Mouse (Mus musculus) fibroblast of lung, adult 2 months (primary cell): ENCODE measurements around the gene 4833423E24Rik.

Experiments used
- DNase-seq: peaks from one replicate; pipeline ENCODE4 v3.0.0-alpha.2; 2011; ENCODE audit warnings: low read depth

4833423E24Rik gene

DNA sequence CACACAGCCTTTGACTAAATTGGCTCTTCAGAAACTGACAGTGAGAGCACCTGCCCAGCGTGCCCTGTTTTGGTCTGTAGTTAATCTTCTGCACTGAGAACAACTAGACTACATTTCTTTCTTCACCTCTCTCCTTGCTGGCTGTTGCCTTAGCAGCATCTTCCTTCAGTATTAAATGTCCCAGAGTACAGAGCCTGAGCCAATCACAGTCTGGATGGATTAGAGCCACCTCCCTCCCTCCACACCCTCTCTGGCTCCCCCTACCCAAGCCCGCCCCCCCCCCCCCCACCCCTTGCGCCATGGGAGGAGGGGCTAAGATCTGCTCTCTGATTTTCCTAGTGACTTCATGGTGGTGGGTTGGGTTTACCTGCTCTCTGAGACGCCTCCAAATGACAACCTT is at the start of gene 4833423E24Rik:
TSS of gene 4833423E24Rik (minus strand) at position 146 of the 400 bp plus-strand sequence.
- DNase-seq, result no peak

DNA sequence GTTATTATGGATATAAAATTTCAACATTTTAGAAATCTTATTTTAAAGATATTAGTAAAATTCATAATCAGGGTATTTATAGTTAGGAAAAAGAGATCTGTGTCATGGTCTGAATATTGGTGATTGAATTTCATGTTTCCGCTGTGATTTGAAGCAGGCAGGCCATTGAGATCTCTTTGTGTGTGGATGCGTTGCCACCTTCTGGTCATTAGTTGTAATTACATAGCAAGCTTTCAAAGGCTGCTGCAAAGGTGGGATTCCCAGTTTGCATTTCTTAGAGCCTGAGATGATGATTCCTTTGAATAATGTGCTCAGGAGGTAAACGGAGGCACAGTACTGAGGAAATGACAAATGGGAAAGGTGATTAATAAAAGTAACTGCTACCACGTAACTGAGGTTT is 42.4 kb upstream of the 4833423E24Rik start:
- DNase-seq, result peak; percentile 7

DNA sequence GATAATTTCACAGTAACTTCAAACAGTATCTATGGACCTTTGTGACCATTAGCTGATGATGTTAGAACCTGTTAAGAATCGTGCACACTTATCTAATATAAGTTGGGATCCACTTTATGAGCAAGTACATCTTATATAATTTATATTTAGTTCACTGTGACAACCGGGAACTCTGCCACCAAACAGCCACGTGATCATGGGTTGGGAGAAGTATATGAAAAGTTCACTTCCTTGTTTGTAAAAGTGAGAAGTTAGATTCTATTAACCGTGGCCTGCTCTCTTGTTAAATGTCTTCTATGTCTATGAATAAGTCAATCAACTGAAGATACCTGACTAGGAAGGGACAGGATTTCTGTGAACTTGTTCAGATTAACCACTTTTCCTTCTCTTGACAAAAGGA is 41.4 kb upstream of the 4833423E24Rik start:
- DNase-seq, result no peak

DNA sequence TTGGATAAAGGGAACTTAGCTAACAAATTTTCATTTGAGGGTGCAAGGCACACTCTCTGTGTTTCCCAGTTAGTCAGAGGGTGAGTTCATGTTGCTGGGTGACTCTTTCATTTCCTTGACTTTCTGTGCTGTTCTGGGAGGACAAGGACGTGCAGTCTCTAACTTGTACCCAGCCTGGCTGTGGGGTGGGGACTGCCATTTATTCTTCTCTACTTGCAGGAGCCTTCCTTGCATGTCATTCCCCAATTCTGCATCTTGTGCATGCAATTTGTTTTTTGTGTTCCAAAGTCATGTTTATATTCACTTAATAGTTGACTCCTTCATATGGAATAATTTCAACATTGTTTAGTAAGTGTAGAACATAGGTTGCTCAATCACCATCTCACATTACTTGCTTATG is 36.0 kb upstream of the 4833423E24Rik start:
- DNase-seq, result no peak

GRCm38 (mm10) chr2:85533934-85534333 is 15.1 kb upstream of the 4833423E24Rik start:
- no peak for DNase-seq

GRCm38 (mm10) chr2:85532082-85532778 is 13.4 kb upstream of the 4833423E24Rik start:
- DNase-seq, result no peak

GRCm38 (mm10) chr2:85522859-85523489 is 4.2 kb upstream of the 4833423E24Rik start:
- DNase-seq, result no peak

- no peak for DNase-seq
Observed at GRCm38 (mm10) chr2:85518292-85518691, 532 bp downstream of the 4833423E24Rik start.

DNA sequence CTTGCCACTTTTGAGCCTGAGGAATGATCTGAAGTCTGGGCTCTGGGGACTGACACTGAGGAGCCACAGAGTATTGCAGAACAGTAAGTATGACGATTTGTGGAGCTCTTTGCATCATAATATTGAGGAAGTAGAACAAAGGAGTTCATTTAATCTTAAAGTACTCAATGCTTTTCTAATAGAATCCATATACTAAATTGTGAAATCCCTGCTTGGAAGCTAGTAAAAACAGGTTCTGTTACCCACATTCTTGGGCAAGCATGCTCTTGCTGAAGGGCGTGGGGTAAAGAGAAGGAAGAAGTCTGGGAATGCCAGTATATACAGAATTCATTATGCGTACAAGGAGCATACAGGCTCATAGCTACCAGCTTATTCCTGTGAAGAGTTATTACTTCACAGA is 8.4 kb downstream of the 4833423E24Rik start:
- DNase-seq, result no peak

GRCm38 (mm10) chr2:85490396-85490795 is 28.4 kb downstream of the 4833423E24Rik start:
- no peak for DNase-seq

DNA sequence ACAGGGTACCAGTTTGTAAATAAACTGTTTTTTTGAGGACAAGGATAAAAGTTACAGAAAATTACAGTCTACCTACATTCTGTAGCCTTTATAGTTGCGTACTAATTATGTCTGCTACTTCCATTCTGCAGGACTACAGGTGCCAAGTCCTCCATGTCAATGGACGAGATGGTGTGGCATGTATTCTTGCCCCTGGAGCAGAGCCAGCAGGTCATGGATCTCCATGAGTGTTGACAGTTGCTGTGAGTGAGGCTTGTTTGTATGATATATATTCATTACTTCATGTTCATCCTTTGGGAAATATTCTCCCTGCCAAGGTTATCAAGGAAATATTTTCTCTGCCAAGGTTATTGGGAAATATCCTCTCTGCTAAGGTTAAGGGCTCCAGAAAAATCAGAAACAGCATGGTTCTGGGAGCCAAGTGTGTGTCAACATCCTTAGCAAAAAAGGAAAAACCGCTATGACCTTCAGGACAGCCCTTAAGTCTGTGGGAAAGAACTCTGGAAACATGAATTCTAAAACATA is 52.0 kb downstream of the 4833423E24Rik start:
- DNase-seq, result no peak

GRCm38 (mm10) chr2:85443539-85443938 is 75.3 kb downstream of the 4833423E24Rik start, which contains the start of gene Olfr995:
Gene Olfr995, minus strand, starts transcription at chr2:85443639.
- DNase-seq, result no peak

DNA sequence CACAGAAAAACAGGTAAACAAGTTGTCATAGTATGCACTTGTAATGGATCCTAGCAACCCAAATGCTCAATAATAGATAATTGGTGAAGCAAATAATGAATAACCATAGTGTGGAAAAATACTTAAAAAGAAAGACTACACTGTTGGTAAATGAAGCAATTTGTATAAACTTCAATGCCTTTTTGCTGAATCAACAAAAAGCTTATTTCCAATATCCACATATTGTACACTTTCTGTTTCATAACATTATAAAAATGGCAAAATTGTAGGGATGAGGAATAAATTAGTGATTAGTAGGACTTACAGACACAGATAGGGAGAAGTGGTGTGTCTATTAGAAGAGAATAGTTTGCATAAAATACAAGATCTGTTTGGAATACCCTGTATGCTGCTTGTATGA is 76.3 kb downstream of the 4833423E24Rik start:
- no peak for DNase-seq

GRCm38 (mm10) chr2:85436351-85436750 is 82.5 kb downstream of the 4833423E24Rik start, which contains the start of gene Olfr994:
Gene Olfr994, minus strand, starts transcription at chr2:85436451.
- DNase-seq, result no peak
